Mouse (Mus musculus) myocyte (in vitro differentiated cells): ENCODE results near the gene Imp3. TPM values are rescaled to one million over a fixed set of nuclear protein-coding genes. Genes with fewer than 3 reads are reported as not detected.

Source experiments
- H3K27me3 ChIP-seq: one replicate; pipeline ENCODE4 v1.6.1; 2011; ENCODE audit not compliant: control insufficient read depth, insufficient read depth, insufficient read length
- H3K36me3 ChIP-seq: one replicate; pipeline ENCODE4 v1.6.1; 2011; ENCODE audit not compliant: control insufficient read depth, insufficient read depth
- H3K4me2 ChIP-seq: one replicate; pipeline ENCODE4 v1.6.1; 2011; ENCODE audit warnings: low read depth, control low read depth
- H3K4me3 ChIP-seq: one replicate; pipeline ENCODE4 v1.5.1; 2011; ENCODE audit warnings: mild to moderate bottlenecking, control low read depth, moderate library complexity
- H3K79me2 ChIP-seq: one replicate; pipeline ENCODE4 v1.6.1; 2011; ENCODE audit not compliant: control insufficient read depth, insufficient read depth
- H3ac ChIP-seq: one replicate; pipeline ENCODE4 v1.6.1; 2011; ENCODE audit not compliant: control insufficient read depth, insufficient read length
- CEBPB ChIP-seq: IDR thresholded peaks from 2 replicates; pipeline ENCODE4 v1.6.1; 2011; ENCODE audit warnings: mild to moderate bottlenecking, moderate library complexity; ENCODE audit not compliant: poor library complexity, insufficient read depth, severe bottlenecking
- E2F4 ChIP-seq: IDR thresholded peaks from one replicate; pipeline ENCODE4 v1.6.1; 2011; ENCODE audit warnings: mild to moderate bottlenecking, control low read depth, moderate library complexity; ENCODE audit not compliant: insufficient read depth
- MAX ChIP-seq: IDR thresholded peaks from one replicate; pipeline ENCODE4 v1.6.1; 2011; ENCODE audit warnings: low read depth, mild to moderate bottlenecking, control low read depth
- MYOD1 ChIP-seq, 3 experiments: IDR thresholded peaks; one replicate each; pipeline ENCODE4 v1.6.1; 2011; ENCODE audit warnings: control low read depth in 2 of 3, low read depth in 2 of 3, mild to moderate bottlenecking in 2 of 3, moderate library complexity in 1 of 3; ENCODE audit not compliant: insufficient read length in 2 of 3, control insufficient read depth in 1 of 3
- MYOG ChIP-seq, 3 experiments: IDR thresholded peaks; one replicate each; pipeline ENCODE4 v1.6.1; 2011; ENCODE audit warnings: control low read depth in 2 of 3, low read depth in 2 of 3, mild to moderate bottlenecking in 2 of 3; ENCODE audit not compliant: insufficient read length in 2 of 3, control insufficient read depth in 1 of 3, insufficient read depth in 1 of 3
- POLR2A ChIP-seq: IDR thresholded peaks from one replicate; pipeline ENCODE4 v1.6.1; 2011; ENCODE audit warnings: low read depth, mild to moderate bottlenecking, control low read depth, moderate library complexity; ENCODE audit not compliant: insufficient read length
- POLR2AphosphoS2 ChIP-seq: IDR thresholded peaks from one replicate; pipeline ENCODE4 v1.6.1; 2011; ENCODE audit warnings: low read depth, control low read depth; ENCODE audit not compliant: insufficient read length
- REST ChIP-seq: IDR thresholded peaks from one replicate; pipeline ENCODE4 v1.6.1; 2011; ENCODE audit warnings: mild to moderate bottlenecking, control low read depth, moderate library complexity; ENCODE audit not compliant: insufficient read depth, insufficient read length
- SRF ChIP-seq: IDR thresholded peaks from one replicate; pipeline ENCODE4 v1.6.1; 2011; ENCODE audit warnings: low read depth; ENCODE audit not compliant: control insufficient read depth, insufficient read length
- TCF12 ChIP-seq: IDR thresholded peaks from one replicate; pipeline ENCODE4 v1.6.1; 2011; ENCODE audit warnings: mild to moderate bottlenecking, control low read depth; ENCODE audit not compliant: poor library complexity, insufficient read depth, severe bottlenecking
- TCF3 ChIP-seq: IDR thresholded peaks from one replicate; pipeline ENCODE4 v1.6.1; 2011; ENCODE audit warnings: low read depth, control low read depth; ENCODE audit not compliant: insufficient read length
- USF1 ChIP-seq: IDR thresholded peaks from one replicate; pipeline ENCODE4 v1.6.1; 2011; ENCODE audit warnings: low read depth, mild to moderate bottlenecking, control low read depth, moderate library complexity
- polyA plus RNA-seq: library from polyadenylated mRNA; unstranded; fragments of >200 nt; fragmentation: generic; extraction: Trizol; gene quantifications from one replicate; pipeline ENCODE4 v1.2.1, GENCODE M21; 2012; ENCODE audit warnings: missing spikeins

Gene Imp3
- polyA plus RNA-seq, 1 experiment = 142 TPM

DNA sequence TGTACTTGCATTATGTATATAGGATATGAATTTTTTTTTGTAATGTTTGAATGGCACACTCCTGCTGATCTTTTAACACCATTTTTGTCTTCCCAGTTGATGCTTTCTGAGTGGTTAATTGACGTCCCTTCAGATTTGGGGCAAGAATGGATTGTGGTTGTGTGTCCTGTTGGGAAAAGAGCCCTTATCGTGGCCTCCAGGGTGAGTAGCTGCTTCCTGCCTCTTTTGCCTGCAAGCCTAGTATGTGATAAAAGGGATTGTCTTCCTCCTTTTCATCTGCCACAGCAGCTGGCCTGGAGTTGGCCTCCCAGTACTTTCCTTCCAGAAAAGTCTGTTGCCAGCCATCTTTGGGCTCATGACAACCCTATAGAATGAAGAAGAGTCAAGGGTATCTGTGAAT, 32.9 kb downstream of the Imp3 start:
- Histone ChIP-seq H3ac (no peak overlapping the region), H3K4me3 (no peak overlapping the region), H3K4me2 (no peak overlapping the region), H3K27me3 (no peaks in the 10 kb centered on the region), H3K36me3 (peaks cover 7% of the 10 kb centered on the region), H3K79me2 (no peaks in the 10 kb centered on the region)
- TF ChIP-seq MYOG (IDR thresholded peaks at IDR 0.05; ENCODE audit: control insufficient read depth in 1 of 3, insufficient read depth in 1 of 3, insufficient read length in 2 of 3, low read depth in 2 of 3) (no peak), REST (no peak), MAX (no peak), USF1 (no peak), MYOD1 (IDR thresholded peaks at IDR 0.05; ENCODE audit: control insufficient read depth in 1 of 3, insufficient read length in 2 of 3, low read depth in 2 of 3) (no peak), POLR2AphosphoS2 (no peak)

DNA sequence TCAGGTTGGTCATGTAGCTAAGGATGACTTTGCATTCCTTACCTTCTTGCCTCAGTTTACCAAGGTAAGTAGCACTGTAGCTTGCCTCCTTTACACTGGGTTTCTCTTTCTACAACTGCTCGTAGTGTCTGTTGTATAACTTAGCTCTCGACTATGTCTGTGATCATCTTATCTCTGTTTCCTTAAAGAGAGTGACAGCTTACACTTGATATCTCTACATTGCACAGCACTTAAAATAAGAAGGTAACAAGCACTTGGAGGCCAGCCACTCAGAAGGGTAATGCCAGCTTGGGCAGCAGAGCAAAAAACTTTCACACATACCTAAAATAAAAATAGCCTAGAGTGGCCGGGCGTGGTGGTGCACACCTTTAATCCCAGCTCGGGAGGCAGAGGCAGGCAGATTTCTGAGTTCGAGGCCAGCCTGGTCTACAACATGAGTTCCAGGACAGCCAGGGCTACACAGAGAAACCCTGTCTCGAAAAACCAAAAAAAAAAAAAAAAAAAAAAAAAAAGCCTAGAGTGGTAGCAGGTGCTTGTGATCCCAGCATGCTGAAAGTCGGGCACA, 36.8 kb downstream of the Imp3 start:
- Histone ChIP-seq H3K4me2 (no peak overlapping the region), H3K79me2 (no peaks in the 10 kb centered on the region)

DNA sequence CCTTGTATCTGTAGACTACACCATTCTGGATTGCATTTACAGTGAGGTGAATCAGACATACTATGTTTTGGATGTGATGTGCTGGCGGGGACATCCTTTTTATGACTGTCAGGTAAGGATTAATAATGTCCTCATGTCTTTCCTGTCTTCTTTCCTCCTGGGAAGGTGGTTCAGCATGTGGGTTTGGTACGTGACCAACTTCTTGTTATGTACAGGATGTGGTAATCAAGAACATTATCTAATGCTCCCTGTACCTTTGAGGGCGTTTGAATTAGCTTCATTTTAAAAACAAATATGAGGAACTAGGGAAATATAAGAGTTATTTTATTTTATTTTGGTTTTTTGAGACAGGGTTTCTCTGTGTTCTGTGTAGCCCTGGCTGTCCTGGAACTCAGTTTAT, 37.9 kb downstream of the Imp3 start:
- H3ac ChIP-seq = no peak overlapping the region
- H3K27me3 ChIP-seq = no peaks in the 10 kb centered on the region
- no peaks in the 10 kb centered on the region for H3K79me2 ChIP-seq
- TF ChIP-seq TCF3 (no peak), CEBPB (no peak), MAX (no peak), POLR2A (no peak), MYOD1 (IDR thresholded peaks at IDR 0.05; ENCODE audit: control insufficient read depth in 1 of 3, insufficient read length in 2 of 3, low read depth in 2 of 3) (no peak), USF1 (no peak), REST (no peak), TCF12 (no peak), MYOG (IDR thresholded peaks at IDR 0.05; ENCODE audit: control insufficient read depth in 1 of 3, insufficient read depth in 1 of 3, insufficient read length in 2 of 3, low read depth in 2 of 3) (no peak)
- no peak overlapping the region for H3K4me2 ChIP-seq
- peaks cover 8% of the 10 kb centered on the region for H3K36me3 ChIP-seq
- no peak overlapping the region for H3K4me3 ChIP-seq

More for the DNA sequence above, 36.8 kb downstream of the Imp3 start:
- Histone ChIP-seq H3K27me3 (no peaks in the 10 kb centered on the region), H3K4me3 (no peak overlapping the region), H3K36me3 (peaks cover 11% of the 10 kb centered on the region), H3ac (no peak overlapping the region)
- TF ChIP-seq E2F4 = no peak

DNA sequence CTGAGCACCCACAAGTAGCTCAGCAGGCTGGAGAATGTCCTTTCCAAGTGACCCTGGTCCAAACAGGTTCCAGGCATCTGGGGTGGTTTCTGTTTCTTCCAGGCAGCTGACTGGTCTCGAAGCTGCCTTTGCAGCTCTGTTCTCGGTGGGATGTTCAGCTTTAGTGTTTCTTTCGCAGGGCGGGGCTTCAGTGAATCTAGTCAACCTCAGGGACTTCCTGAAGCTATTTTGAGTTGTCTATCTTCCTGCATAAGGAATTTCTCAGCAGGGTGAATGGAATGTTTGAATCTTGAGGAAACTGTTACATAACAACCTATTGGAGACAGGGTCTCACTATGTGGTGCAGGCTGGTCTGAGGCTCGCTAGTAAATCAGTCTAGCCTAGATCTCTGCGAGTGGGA, 42.9 kb downstream of the Imp3 start:
- Histone ChIP-seq H3ac (no peak overlapping the region), H3K79me2 (no peaks in the 10 kb centered on the region), H3K36me3 (peaks cover 4% of the 10 kb centered on the region), H3K4me2 (no peak overlapping the region), H3K4me3 (no peak overlapping the region), H3K27me3 (no peaks in the 10 kb centered on the region)
- TF ChIP-seq E2F4 (no peak), TCF12 (no peak), TCF3 (no peak), CEBPB (no peak), POLR2A (no peak), REST (no peak), POLR2AphosphoS2 (no peak), MYOD1 (IDR thresholded peaks at IDR 0.05; ENCODE audit: control insufficient read depth in 1 of 3, insufficient read length in 2 of 3, low read depth in 2 of 3) (no peak), USF1 (no peak), MYOG (IDR thresholded peaks at IDR 0.05; ENCODE audit: control insufficient read depth in 1 of 3, insufficient read depth in 1 of 3, insufficient read length in 2 of 3, low read depth in 2 of 3) (no peak), SRF (no peak), MAX (no peak)

DNA sequence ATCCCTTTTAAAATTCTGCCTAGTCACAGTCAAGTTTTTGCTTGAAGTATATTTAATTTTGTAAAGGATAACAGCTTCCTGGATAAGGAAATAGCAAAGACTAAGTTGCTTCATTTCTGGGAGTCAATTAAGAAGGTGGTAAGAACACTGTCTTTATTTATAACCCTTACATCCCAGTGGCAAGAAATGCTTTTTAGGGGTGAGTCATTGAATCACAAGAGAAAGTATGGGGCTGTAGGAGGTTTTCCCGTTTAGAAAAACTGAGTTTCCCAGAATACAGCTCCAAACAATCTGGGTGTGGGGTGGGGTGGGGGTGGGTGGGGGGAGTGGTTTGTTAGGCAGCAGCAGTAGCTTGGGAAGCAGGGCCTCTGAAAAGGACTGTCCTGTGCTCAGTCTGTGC, 44.2 kb downstream of the Imp3 start:
- Histone ChIP-seq H3K27me3 (no peaks in the 10 kb centered on the region), H3K36me3 (peaks cover 4% of the 10 kb centered on the region), H3ac (no peak overlapping the region), H3K79me2 (no peaks in the 10 kb centered on the region), H3K4me3 (no peak overlapping the region), H3K4me2 (no peak overlapping the region)
- TF ChIP-seq POLR2A = no peak
- TF ChIP-seq MAX = no peak
- TF ChIP-seq POLR2AphosphoS2 = no peak
- no peak for TF ChIP-seq MYOD1 (IDR thresholded peaks at IDR 0.05; ENCODE audit: control insufficient read depth in 1 of 3, insufficient read length in 2 of 3, low read depth in 2 of 3)
- TF ChIP-seq MYOG (IDR thresholded peaks at IDR 0.05; ENCODE audit: control insufficient read depth in 1 of 3, insufficient read depth in 1 of 3, insufficient read length in 2 of 3, low read depth in 2 of 3) = no peak
- TF ChIP-seq TCF12 = no peak
- TF ChIP-seq CEBPB = no peak
- no peak for TF ChIP-seq TCF3
- no peak for TF ChIP-seq REST
- no peak for TF ChIP-seq USF1
- TF ChIP-seq SRF = no peak
- TF ChIP-seq E2F4 = no peak

Other genes starting within 250 kb of the Imp3 start
- gene Lingo1, start 141.0 kb upstream of the Imp3 start, polyA plus RNA-seq = 1.2 TPM
- gene Odf3l1, start 72.8 kb upstream of the Imp3 start, polyA plus RNA-seq = 0.85 TPM
- gene Cspg4, start 72.4 kb upstream of the Imp3 start, polyA plus RNA-seq = 58.3 TPM
- 9.4 TPM for gene Snx33, start 9.1 kb upstream of the Imp3 start, polyA plus RNA-seq
- 12.8 TPM for gene Snupn, start 13.4 kb downstream of the Imp3 start, polyA plus RNA-seq
- gene Ptpn9, start 57.4 kb downstream of the Imp3 start, polyA plus RNA-seq = 16.1 TPM
- gene Sin3a, start 134.6 kb downstream of the Imp3 start, polyA plus RNA-seq = 13.3 TPM
- 55.4 TPM for gene Man2c1, start 193.2 kb downstream of the Imp3 start, polyA plus RNA-seq
- gene Neil1, start 210.8 kb downstream of the Imp3 start, polyA plus RNA-seq = 12.7 TPM
- gene Commd4, start 220.9 kb downstream of the Imp3 start, polyA plus RNA-seq = 57.3 TPM